Mouse (Mus musculus): ENCODE measurements around the gene Trub1. TPM values are rescaled to one million over a fixed set of nuclear protein-coding genes. Genes with fewer than 3 reads are reported as not detected.

The Trub1 gene
- total RNA-seq, 2 experiments from 2014 or later: 19.2 to 20.6 TPM

GRCm38 (mm10) chr19:57437042-57437441 is 15.7 kb upstream of the Trub1 start:
- DNase-seq (ENCODE audit: low spot score in 2 of 2): no peak
- intact Hi-C loops (cut with DNase I): no loop called here

GRCm38 (mm10) chr19:57439296-57439695 is 13.4 kb upstream of the Trub1 start:
- intact Hi-C loops (cut with DNase I): no loop called here
- no peak for DNase-seq (ENCODE audit: low spot score in 2 of 2)

GRCm38 (mm10) chr19:57441501-57441900 is 11.2 kb upstream of the Trub1 start:
- no peak for DNase-seq (ENCODE audit: low spot score in 2 of 2)
- intact Hi-C loops (cut with DNase I): no loop called here

- DNase-seq (ENCODE audit: low spot score in 2 of 2): no peak
- intact Hi-C loops (cut with DNase I): no loop called here
These were observed 9.6 kb upstream of the Trub1 start for GRCm38 (mm10) chr19:57442936-57443657.

GRCm38 (mm10) chr19:57445049-57445448 is 7.7 kb upstream of the Trub1 start:
- DNase-seq (ENCODE audit: low spot score in 2 of 2): peak; percentile 18 to 27
- intact Hi-C loops (cut with DNase I): no loop called here

GRCm38 (mm10) chr19:57450849-57451248 is 1.9 kb upstream of the Trub1 start:
- DNase-seq (ENCODE audit: low spot score in 2 of 2): no peak
- intact Hi-C loops (cut with DNase I): loop anchor here (5.0 kb wide), 1 partner anchor 49 kb away; no protein-coding TSS in a partner anchor

- intact Hi-C loops (cut with DNase I): loop anchor here (5.0 kb wide), 1 partner anchor 49 kb away; no protein-coding TSS in a partner anchor
- DNase-seq (ENCODE audit: low spot score in 2 of 2): no peak
These were observed 950 bp upstream of the Trub1 start for GRCm38 (mm10) chr19:57451762-57452161.

- DNase-seq (ENCODE audit: low spot score in 2 of 2): no peak
- intact Hi-C loops (cut with DNase I): loop anchor here (5.0 kb wide), 1 partner anchor 51 kb away; no protein-coding TSS in a partner anchor
These were observed 497 bp downstream of the Trub1 start for GRCm38 (mm10) chr19:57453218-57453600.

- DNase-seq (ENCODE audit: low spot score in 2 of 2): no peak
- intact Hi-C loops (cut with DNase I): no loop called here
These were observed 2.7 kb downstream of the Trub1 start for GRCm38 (mm10) chr19:57455286-57455960.

GRCm38 (mm10) chr19:57457075-57457474 is 4.4 kb downstream of the Trub1 start:
- no peak for DNase-seq (ENCODE audit: low spot score in 2 of 2)
- intact Hi-C loops (cut with DNase I): no loop called here

- intact Hi-C loops (cut with DNase I): no loop called here
- DNase-seq (ENCODE audit: low spot score in 2 of 2): no peak
These were observed 11.0 kb downstream of the Trub1 start for GRCm38 (mm10) chr19:57463741-57464140.

GRCm38 (mm10) chr19:57465742-57466141 is 13.0 kb downstream of the Trub1 start:
- intact Hi-C loops (cut with DNase I): no loop called here

GRCm38 (mm10) chr19:57471033-57471432 is 18.3 kb downstream of the Trub1 start:
- DNase-seq (ENCODE audit: low spot score in 2 of 2): peak in 1 of 2 experiments; percentile 47
- intact Hi-C loops (cut with DNase I): no loop called here

More at GRCm38 (mm10) chr19:57465742-57466141, 13.0 kb downstream of the Trub1 start:
- DNase-seq (ENCODE audit: low spot score in 2 of 2): no peak

- intact Hi-C loops (cut with DNase I): no loop called here
- no peak for DNase-seq (ENCODE audit: low spot score in 2 of 2)
These were observed 19.5 kb downstream of the Trub1 start for GRCm38 (mm10) chr19:57472169-57472568.

GRCm38 (mm10) chr19:57473301-57473700 is 20.6 kb downstream of the Trub1 start:
- intact Hi-C loops (cut with DNase I): no loop called here
- no peak for DNase-seq (ENCODE audit: low spot score in 2 of 2)

GRCm38 (mm10) chr19:57475298-57475697 is 22.6 kb downstream of the Trub1 start:
- DNase-seq (ENCODE audit: low spot score in 2 of 2): no peak
- intact Hi-C loops (cut with DNase I): no loop called here

GRCm38 (mm10) chr19:57477310-57477709 is 24.6 kb downstream of the Trub1 start:
- intact Hi-C loops (cut with DNase I): no loop called here
- DNase-seq (ENCODE audit: low spot score in 2 of 2): no peak

- intact Hi-C loops (cut with DNase I): no loop called here
- DNase-seq (ENCODE audit: low spot score in 2 of 2): no peak
These were observed 25.3 kb downstream of the Trub1 start for GRCm38 (mm10) chr19:57478056-57478455.

- DNase-seq (ENCODE audit: low spot score in 2 of 2): no peak
- intact Hi-C loops (cut with DNase I): loop anchor here (10.0 kb wide), 1 partner anchor 165 kb away; no protein-coding TSS in a partner anchor
These were observed 27.4 kb downstream of the Trub1 start for GRCm38 (mm10) chr19:57479886-57480655.

GRCm38 (mm10) chr19:57481743-57482259 is 29.1 kb downstream of the Trub1 start:
- intact Hi-C loops (cut with DNase I): loop anchor here (10.0 kb wide), 1 partner anchor 163 kb away; no protein-coding TSS in a partner anchor
- DNase-seq (ENCODE audit: low spot score in 2 of 2): no peak
